Mouse (Mus musculus) liver, embryonic 16.5 days (tissue): ENCODE data around the gene Tpk1. TPM values are rescaled to one million over a fixed set of nuclear protein-coding genes. Genes with fewer than 3 reads are reported as not detected.

Experiments used
- ATAC-seq: fragments of 200-750 bp; cut with Nextera tagmentation; 2 replicates; pipeline ENCODE4 v1.8.0; 2017; ENCODE audit warnings: low read depth, mild to moderate bottlenecking, moderate number of reproducible peaks, moderate library complexity
- H3K27ac ChIP-seq: fragments of 300-500 bp; sonication (generic); 2 replicates; pipeline ENCODE4 v1.5.1; 2014; ENCODE audit warnings: mild to moderate bottlenecking, low read length
- H3K27me3 ChIP-seq: fragments of 300-500 bp; sonication (generic); 2 replicates; pipeline ENCODE4 v1.6.1; 2014; ENCODE audit warnings: low read depth, low read length, mixed read lengths; ENCODE audit not compliant: control insufficient read depth, insufficient read depth
- H3K36me3 ChIP-seq: fragments of 300-500 bp; sonication (generic); 2 replicates; pipeline ENCODE4 v1.6.1; 2014; ENCODE audit warnings: mild to moderate bottlenecking; ENCODE audit not compliant: control insufficient read depth, insufficient read depth
- H3K4me1 ChIP-seq: fragments of 300-500 bp; sonication (generic); 2 replicates; pipeline ENCODE4 v1.6.1; 2014; ENCODE audit warnings: low read depth, low read length, mixed read lengths; ENCODE audit not compliant: control insufficient read depth
- H3K4me2 ChIP-seq: fragments of 300-500 bp; sonication (generic); 2 replicates; pipeline ENCODE4 v1.6.1; 2014; ENCODE audit warnings: low read depth, low read length, mixed read lengths
- H3K4me3 ChIP-seq: fragments of 300-500 bp; sonication (generic); 2 replicates; pipeline ENCODE4 v1.5.1; 2014; ENCODE audit warnings: low read depth, mild to moderate bottlenecking, low read length
- H3K9ac ChIP-seq: fragments of 300-500 bp; sonication (generic); 2 replicates; pipeline ENCODE4 v1.6.1; 2014; ENCODE audit warnings: low read depth, low read length
- H3K9me3 ChIP-seq: fragments of 300-500 bp; sonication (generic); replicated peaks from 2 replicates; pipeline ENCODE4 v1.6.1; 2016; ENCODE audit warnings: low read length; ENCODE audit not compliant: control insufficient read depth
- WGBS: fragments of 180-500 bp; shearing (Covaris S2); extraction: QIAGEN DNeasy Blood & Tissue Kit; methylation state at CpG from one replicate; pipeline ENCODE4 v1.1.7; 2014; ENCODE audit not compliant: insufficient replicate concordance; 5-methylcytosine and 5-hydroxymethylcytosine counted together
- polyA plus RNA-seq: library from polyadenylated mRNA; unstranded; fragments of >200 nt; fragmentation: Nextera tagmentation; extraction: Ambion mirVana; gene quantifications from 2 replicates; pipeline ENCODE4 v1.2.1, GENCODE M21; 2015

Gene Tpk1
- polyA plus RNA-seq, 1 experiment from 2014 or later: 8.4 TPM

DNA sequence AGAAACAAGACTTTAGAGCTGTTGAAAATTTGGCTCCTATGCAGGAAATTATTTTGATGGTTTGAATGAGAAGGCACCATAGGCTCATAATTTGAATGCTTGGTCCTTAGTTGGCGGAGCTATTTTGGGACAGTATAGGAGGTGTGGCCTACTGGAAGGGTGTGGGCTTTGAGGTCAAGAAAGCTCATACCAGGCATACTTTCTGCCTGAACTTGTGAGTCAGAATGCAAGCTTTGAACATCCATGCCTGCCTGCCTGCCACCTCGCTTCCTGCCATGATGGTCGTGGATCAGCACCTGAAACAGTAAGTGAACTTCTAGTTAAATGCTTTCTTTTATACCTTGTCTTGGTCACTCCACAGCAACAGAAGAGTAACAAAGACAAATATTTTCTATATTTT, 283.8 kb downstream of the Tpk1 start:
- H3K9ac ChIP-seq: no peak overlapping the region
- 56% methylated on average over 3 of the region's 3 CpGs for WGBS
- no peaks in the 10 kb centered on the region for H3K36me3 ChIP-seq
- no peak for ATAC-seq
- no peak overlapping the region for H3K4me2 ChIP-seq
- H3K27me3 ChIP-seq: no peaks in the 10 kb centered on the region
- H3K4me3 ChIP-seq: no peak overlapping the region
- H3K27ac ChIP-seq: no peak overlapping the region
- H3K9me3 ChIP-seq: no peaks in the 10 kb centered on the region
- H3K4me1 ChIP-seq: no peaks in the 10 kb centered on the region

DNA sequence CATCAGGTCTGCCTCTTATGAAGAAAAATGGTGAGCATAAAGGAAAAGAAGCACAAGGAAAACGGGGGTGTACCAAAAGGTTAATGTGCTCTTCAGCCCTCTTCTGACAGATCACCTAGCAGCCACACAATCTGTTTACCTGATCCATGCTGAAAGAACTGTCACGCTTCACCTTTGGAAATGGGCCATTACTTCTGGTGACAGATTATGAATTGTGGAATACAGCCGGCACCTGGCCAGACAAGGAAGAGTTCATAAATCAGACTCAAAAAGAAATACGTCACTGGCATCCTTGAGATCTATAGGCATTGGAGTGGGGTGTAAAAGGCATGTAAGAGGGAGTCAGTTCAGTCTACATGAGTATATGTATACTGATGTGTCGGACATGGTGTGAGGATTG, 292.9 kb downstream of the Tpk1 start:
- Histone ChIP-seq H3K9ac (no peak overlapping the region), H3K27me3 (no peaks in the 10 kb centered on the region), H3K27ac (no peak overlapping the region), H3K4me2 (no peak overlapping the region), H3K9me3 (no peaks in the 10 kb centered on the region), H3K4me1 (no peaks in the 10 kb centered on the region), H3K36me3 (no peaks in the 10 kb centered on the region), H3K4me3 (no peak overlapping the region)
- no peak for ATAC-seq
- WGBS: 70% methylated on average over 5 of the region's 5 CpGs

DNA sequence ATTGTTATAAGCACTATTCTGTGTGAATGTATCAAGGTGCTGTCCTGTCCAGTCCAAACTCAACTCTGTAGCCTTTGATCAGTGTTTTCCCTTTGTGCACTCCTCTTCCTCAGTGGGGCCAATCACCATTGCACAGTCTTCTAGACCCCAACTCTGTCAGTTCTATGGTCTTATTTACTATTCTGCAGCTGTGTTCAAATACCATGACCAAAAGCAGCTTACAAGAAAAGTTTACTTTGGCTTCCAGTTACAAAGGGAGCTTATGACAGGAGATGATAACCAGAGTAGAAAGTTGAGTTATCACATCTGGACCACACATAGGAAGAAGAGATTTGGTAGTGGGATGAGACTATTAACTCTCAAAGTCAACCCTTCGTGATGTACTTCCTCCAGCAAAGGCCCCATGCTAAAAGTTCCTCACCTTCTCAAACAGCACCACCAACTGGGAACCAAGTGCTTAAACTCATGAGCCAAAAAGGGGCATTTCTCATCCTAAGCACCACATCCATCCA, 298.6 kb downstream of the Tpk1 start:
- no peak for ATAC-seq
- Histone ChIP-seq H3K27me3 (no peaks in the 10 kb centered on the region), H3K36me3 (no peaks in the 10 kb centered on the region), H3K27ac (no peak overlapping the region), H3K9ac (no peak overlapping the region), H3K4me2 (no peak overlapping the region), H3K4me3 (no peak overlapping the region), H3K4me1 (no peaks in the 10 kb centered on the region), H3K9me3 (no peaks in the 10 kb centered on the region)
- WGBS: 36% methylated on average over 1 of the region's 1 CpGs

DNA sequence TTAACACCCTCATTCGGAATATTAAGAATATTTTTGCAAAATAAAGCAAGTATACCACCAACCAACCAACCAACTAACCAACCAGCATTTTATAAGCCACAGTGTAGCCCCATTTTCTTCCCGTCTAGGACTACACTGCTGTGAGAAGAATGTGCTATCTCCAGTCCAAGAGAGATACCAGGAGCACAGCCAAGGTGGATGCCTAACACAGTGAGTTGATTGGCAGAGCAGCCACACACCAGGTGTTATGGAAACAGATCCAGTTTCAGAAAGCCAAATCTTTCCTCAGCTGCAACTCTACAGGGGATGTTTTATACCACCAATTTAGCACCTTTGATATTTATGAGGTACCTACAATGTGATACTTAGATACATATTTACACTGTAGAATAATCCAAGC, 299.1 kb downstream of the Tpk1 start:
- H3K27ac ChIP-seq: no peak overlapping the region
- H3K9me3 ChIP-seq: no peaks in the 10 kb centered on the region
- WGBS: 55% methylated on average over 2 of the region's 2 CpGs
- no peak overlapping the region for H3K4me3 ChIP-seq
- no peaks in the 10 kb centered on the region for H3K4me1 ChIP-seq
- no peak overlapping the region for H3K9ac ChIP-seq
- H3K4me2 ChIP-seq: no peak overlapping the region
- no peaks in the 10 kb centered on the region for H3K36me3 ChIP-seq
- no peak for ATAC-seq
- no peaks in the 10 kb centered on the region for H3K27me3 ChIP-seq

DNA sequence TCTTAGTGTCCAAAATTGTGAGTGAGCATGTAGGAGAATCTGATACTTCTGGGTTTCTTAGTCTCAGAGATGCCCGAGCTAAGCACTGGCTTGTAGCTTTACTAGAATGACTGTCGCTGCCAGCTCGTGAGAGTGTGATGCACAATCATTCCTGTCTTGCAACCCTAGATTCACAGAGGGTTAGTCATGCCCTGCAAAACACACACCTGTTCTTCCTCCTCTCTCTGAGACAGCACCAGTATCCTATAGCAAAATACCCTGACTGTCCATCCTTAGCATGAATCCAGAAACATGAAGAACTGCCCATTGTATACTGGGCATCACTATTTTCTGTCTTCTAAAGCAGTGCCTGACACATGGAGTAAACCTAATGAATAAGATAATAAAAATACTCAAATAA, 302.2 kb downstream of the Tpk1 start:
- Histone ChIP-seq H3K27me3 (no peaks in the 10 kb centered on the region), H3K9ac (no peak overlapping the region), H3K4me3 (no peak overlapping the region), H3K36me3 (no peaks in the 10 kb centered on the region), H3K9me3 (no peaks in the 10 kb centered on the region), H3K4me1 (no peaks in the 10 kb centered on the region), H3K27ac (no peak overlapping the region), H3K4me2 (no peak overlapping the region)
- no peak for ATAC-seq
- WGBS: 56% methylated on average over 3 of the region's 3 CpGs

DNA sequence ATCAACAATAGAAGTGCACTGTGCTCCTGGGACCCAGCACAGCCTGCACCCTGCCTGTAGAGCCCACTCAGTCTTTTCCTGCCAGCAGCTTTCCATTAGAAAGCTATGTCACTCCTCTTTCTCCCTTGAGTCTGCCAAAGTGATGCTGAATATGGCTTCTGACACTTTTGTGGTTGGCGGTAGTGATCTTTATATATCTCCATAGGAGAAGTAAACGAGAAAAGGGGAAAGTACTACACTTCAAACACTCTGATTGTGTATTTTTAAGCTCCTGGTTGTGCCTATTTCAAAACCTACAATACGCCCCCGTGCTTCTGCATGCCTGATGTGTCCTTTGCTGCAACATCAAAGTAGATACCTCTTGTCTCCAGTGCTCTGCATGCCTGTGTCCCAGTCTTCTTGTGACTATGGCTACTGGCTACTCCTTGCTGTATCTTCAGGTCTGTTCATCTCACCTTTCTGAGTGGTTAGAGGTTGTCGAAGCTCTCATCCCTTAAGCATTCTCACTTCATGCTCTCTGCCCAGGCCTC, 302.7 kb downstream of the Tpk1 start:
- Histone ChIP-seq H3K9ac (no peak overlapping the region), H3K27me3 (no peaks in the 10 kb centered on the region), H3K4me1 (no peaks in the 10 kb centered on the region), H3K27ac (no peak overlapping the region), H3K4me2 (no peak overlapping the region), H3K9me3 (no peaks in the 10 kb centered on the region), H3K36me3 (no peaks in the 10 kb centered on the region), H3K4me3 (no peak overlapping the region)
- 72% methylated on average over 5 of the region's 5 CpGs for WGBS
- ATAC-seq: no peak

DNA sequence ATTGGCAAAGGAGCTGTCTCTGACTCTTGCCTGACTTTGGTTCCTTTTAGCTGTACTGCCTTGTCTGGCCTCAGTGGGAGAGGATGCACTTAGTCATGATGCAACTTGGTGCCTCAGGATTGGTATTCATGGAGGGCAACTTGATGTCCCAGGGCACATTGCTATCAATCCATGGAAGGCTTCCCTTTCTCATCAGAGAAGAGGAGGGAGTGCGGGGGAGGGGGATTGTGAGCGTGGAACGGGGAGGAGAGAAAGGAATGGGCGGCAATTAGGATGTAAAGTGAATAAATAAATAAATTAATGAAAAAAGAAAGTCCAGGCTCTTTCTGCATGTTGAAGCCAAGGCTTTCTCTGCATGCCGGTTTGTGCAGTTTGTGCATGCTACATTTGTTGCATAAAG, 304.8 kb downstream of the Tpk1 start:
- H3K27me3 ChIP-seq: no peaks in the 10 kb centered on the region
- no peak overlapping the region for H3K27ac ChIP-seq
- no peak overlapping the region for H3K4me3 ChIP-seq
- WGBS: 73% methylated on average over 5 of the region's 5 CpGs
- H3K9me3 ChIP-seq: no peaks in the 10 kb centered on the region
- H3K9ac ChIP-seq: no peak overlapping the region
- ATAC-seq: no peak
- no peak overlapping the region for H3K4me2 ChIP-seq
- H3K4me1 ChIP-seq: no peaks in the 10 kb centered on the region
- no peaks in the 10 kb centered on the region for H3K36me3 ChIP-seq

DNA sequence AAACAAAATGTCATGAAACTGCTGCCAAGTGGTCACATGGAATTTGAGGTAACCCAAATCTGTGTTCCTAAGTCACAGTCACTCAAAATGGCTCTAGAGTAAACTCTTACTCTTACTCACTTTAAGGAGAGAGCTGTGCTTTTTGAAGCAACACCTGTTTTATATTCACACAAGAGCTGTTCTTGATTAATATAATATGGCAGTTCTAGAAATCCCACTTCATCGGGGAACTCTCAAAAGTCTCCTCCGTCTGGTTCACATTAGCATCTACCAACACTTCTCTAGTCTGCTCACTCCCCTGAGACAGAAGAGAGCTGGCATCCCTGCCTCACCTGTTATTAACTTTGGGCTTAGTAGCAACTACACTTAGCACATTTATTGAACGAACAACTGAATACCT, 305.9 kb downstream of the Tpk1 start:
- Histone ChIP-seq H3K36me3 (no peaks in the 10 kb centered on the region), H3K27ac (no peak overlapping the region), H3K4me3 (no peak overlapping the region), H3K4me2 (no peak overlapping the region), H3K27me3 (no peaks in the 10 kb centered on the region), H3K9ac (no peak overlapping the region), H3K9me3 (no peaks in the 10 kb centered on the region), H3K4me1 (no peaks in the 10 kb centered on the region)
- 73% methylated on average over 3 of the region's 3 CpGs for WGBS
- ATAC-seq: no peak

DNA sequence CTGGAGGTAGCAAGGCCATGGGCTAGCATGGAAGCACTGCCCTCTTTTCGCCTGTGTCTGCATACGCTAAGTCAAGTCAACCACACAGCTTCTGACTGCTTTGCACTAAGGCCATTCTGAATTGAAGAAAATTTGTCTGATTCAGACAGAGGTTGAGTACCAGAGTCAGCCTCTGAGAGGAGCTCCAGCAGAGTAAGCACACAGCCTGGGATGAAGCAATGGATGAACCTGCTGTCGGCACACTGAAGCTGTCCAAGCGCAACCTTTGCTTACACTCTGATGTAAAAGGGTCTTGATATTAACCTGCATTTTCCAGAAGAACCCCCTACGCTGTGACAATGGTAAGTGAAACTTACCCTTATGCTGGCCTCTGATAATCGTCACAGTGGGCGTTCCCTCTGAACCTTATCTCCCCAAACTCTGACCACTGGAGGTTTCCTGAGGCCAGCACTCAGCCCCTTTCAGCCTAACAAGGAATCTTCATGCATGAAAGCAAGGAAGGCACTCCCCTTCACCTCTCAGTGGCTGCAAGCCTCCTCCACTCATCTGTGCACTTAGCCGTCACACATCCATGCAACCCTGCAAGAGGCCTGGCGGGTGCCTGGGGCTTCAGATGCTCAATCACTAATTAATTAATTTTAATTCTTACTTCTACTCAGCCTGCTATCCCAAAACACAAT, 311.4 kb downstream of the Tpk1 start:
- 34% methylated on average over 9 of the region's 9 CpGs for WGBS
- H3K4me1 ChIP-seq: peaks cover 6% of the 10 kb centered on the region; the same call in 1 of the 2 replicates
- H3K4me2 ChIP-seq: 0 out of 2 replicates have a peak overlapping the region, but pooled peaks have one; percentile 9
- H3K36me3 ChIP-seq: no peaks in the 10 kb centered on the region
- H3K27ac ChIP-seq: no peak overlapping the region
- no peaks in the 10 kb centered on the region for H3K27me3 ChIP-seq
- H3K4me3 ChIP-seq: no peak overlapping the region
- H3K9me3 ChIP-seq: no peaks in the 10 kb centered on the region
- H3K9ac ChIP-seq: no peak overlapping the region
- peak; percentile 48; the same call in 1 of the 2 replicates for ATAC-seq
